Mouse (Mus musculus) lung, postnatal 4 days (tissue): ENCODE results near the gene Uspl1.

Experiments
- DNase-seq, 2 experiments: peaks; one replicate each; pipeline ENCODE4 v3.0.0; 2021

Uspl1 gene

GRCm38 (mm10) chr5:149212806-149213205 is 28.7 kb downstream of the Uspl1 start:
- no peak for DNase-seq

- no peak for DNase-seq
Observed at GRCm38 (mm10) chr5:149215540-149215939, 31.4 kb downstream of the Uspl1 start.

GRCm38 (mm10) chr5:149217524-149218357 is 33.6 kb downstream of the Uspl1 start:
- DNase-seq = no peak

- no peak for DNase-seq
Observed at GRCm38 (mm10) chr5:149219493-149219892, 35.3 kb downstream of the Uspl1 start.

- DNase-seq = no peak
Observed at GRCm38 (mm10) chr5:149221355-149221754, 37.2 kb downstream of the Uspl1 start.

- no peak for DNase-seq
Observed at GRCm38 (mm10) chr5:149224666-149225065, 40.5 kb downstream of the Uspl1 start.

GRCm38 (mm10) chr5:149228700-149229618 is 44.8 kb downstream of the Uspl1 start:
- DNase-seq = peak; percentile 99 to 100

- DNase-seq = no peak
Observed at GRCm38 (mm10) chr5:149229619-149230339, 45.6 kb downstream of the Uspl1 start.

GRCm38 (mm10) chr5:149235002-149235401 is 50.9 kb downstream of the Uspl1 start:
- DNase-seq = peak; percentile 40 to 43

- no peak for DNase-seq
Observed at GRCm38 (mm10) chr5:149237221-149237950, 53.2 kb downstream of the Uspl1 start.

- no peak for DNase-seq
Observed at GRCm38 (mm10) chr5:149242467-149242866, 58.3 kb downstream of the Uspl1 start.

- DNase-seq = no peak
Observed at GRCm38 (mm10) chr5:149243053-149243452, 58.9 kb downstream of the Uspl1 start.

- no peak for DNase-seq
Observed at GRCm38 (mm10) chr5:149245391-149245964, 61.3 kb downstream of the Uspl1 start.

GRCm38 (mm10) chr5:149245965-149246470 is 61.9 kb downstream of the Uspl1 start:
- peak; percentile 75 to 82 for DNase-seq

- peak in 1 of 2 experiments; percentile 36 for DNase-seq
Observed at GRCm38 (mm10) chr5:149247047-149247904, 63.1 kb downstream of the Uspl1 start.

GRCm38 (mm10) chr5:149252303-149252702 is 68.2 kb downstream of the Uspl1 start:
- no peak for DNase-seq

- DNase-seq = no peak
Observed at GRCm38 (mm10) chr5:149253491-149253890, 69.3 kb downstream of the Uspl1 start.

GRCm38 (mm10) chr5:149255522-149255921 is 71.4 kb downstream of the Uspl1 start:
- no peak for DNase-seq

- no peak for DNase-seq
Observed at GRCm38 (mm10) chr5:149257518-149258281, 73.5 kb downstream of the Uspl1 start.

GRCm38 (mm10) chr5:149259093-149259492 is 74.9 kb downstream of the Uspl1 start:
- DNase-seq = no peak
